Mouse (Mus musculus): ENCODE results near the gene Cbarp.

Cbarp gene

GRCm38 (mm10) chr10:80094085-80094484 is 46.5 kb downstream of the Cbarp start:
- no peak for DNase-seq (ENCODE audit: low read depth)

- DNase-seq (ENCODE audit: low read depth) = no peak
Observed at GRCm38 (mm10) chr10:80092690-80093089, 47.9 kb downstream of the Cbarp start.

GRCm38 (mm10) chr10:80091527-80091926 is 49.1 kb downstream of the Cbarp start:
- no peak for DNase-seq (ENCODE audit: low read depth)

- no peak for DNase-seq (ENCODE audit: low read depth)
Observed at GRCm38 (mm10) chr10:80089146-80089545, 51.5 kb downstream of the Cbarp start.

- no peak for DNase-seq (ENCODE audit: low read depth)
Observed at GRCm38 (mm10) chr10:80087483-80087882, 53.2 kb downstream of the Cbarp start.

- no peak for DNase-seq (ENCODE audit: low read depth)
Observed at GRCm38 (mm10) chr10:80086847-80087246, 53.8 kb downstream of the Cbarp start.

GRCm38 (mm10) chr10:80084817-80085487 is 55.7 kb downstream of the Cbarp start:
- DNase-seq (ENCODE audit: low read depth) = no peak

- DNase-seq (ENCODE audit: low read depth) = no peak
Observed at GRCm38 (mm10) chr10:80081075-80081474, 59.6 kb downstream of the Cbarp start.

Data from c-Kit-positive CD71-negative TER-119-negative erythroid progenitor cells, embryonic 14.5 days (primary cell).